In the genomic region with DNA sequence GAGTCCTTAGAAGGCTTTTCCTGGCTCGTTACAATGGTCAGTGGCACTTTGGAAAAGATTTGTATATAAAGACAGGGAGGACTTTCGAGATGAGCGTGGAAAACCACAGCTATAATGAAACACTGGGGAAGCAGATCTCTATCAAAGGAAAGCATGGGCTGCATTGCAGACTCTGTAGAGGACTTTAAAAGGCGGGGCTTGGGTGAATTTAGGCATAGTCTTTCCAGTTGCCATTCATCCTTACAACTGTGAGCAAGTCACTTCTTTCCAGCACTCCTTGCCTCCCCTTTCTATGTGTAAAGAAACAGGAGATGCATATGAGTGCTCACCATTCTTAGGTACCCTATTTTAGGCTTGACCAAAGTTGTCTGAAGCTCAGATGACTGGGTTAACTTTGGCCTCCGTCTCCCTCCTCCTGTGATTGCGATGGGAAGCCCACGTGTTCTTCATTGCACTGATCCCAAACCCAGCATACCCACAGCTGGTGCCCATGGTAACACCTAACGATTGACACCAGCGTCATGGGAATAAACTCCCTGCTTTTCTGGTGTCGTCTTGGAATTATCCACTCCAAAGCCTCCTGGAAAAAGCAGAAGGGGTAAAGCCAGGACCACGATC, we compare ENCODE assay signal across 1 mouse cellular context.
TF ChIP-seq lines count a peak whose summit lies in the region.

No protein-coding gene starts in this region.

TF ChIP-seq in CH12.LX, 34 proteins besides CTCF, POLR2A, EP300 and RAD21 (continued from another document):
- TF ChIP-seq POLR2AphosphoS2 (IDR thresholded peaks at IDR 0.05; ENCODE audit: low read depth, low read length) (no peak), GABPA (IDR thresholded peaks at IDR 0.05; ENCODE audit: insufficient replicate concordance, low read depth, low read length) (no peak), MAX (IDR thresholded peaks at IDR 0.05; ENCODE audit: low read length) (0 out of 2 replicates have a peak, but pooled peaks have one; percentile 28), ETS1 (conservative IDR thresholded peaks at IDR 0.05; ENCODE audit: low read depth, low read length) (no peak), ZKSCAN1 (IDR thresholded peaks at IDR 0.05; ENCODE audit: borderline replicate concordance, low read depth, low read length) (no peak), IRF4 (IDR thresholded peaks at IDR 0.05; ENCODE audit: low read depth, low read length) (peak; percentile 18; the same call in 1 of the 2 replicates), MXI1 (IDR thresholded peaks at IDR 0.05; ENCODE audit: low read depth, low read length) (peak; percentile 67), JUND (conservative IDR thresholded peaks at IDR 0.05; ENCODE audit: low read depth, low read length) (no peak), SIN3A (IDR thresholded peaks at IDR 0.05; ENCODE audit: low read length) (peak; percentile 57; the same call in 1 of the 2 replicates)
